Mouse (Mus musculus) mouse trophoblast stem cell (cell line): Measurements from ENCODE around the gene Ppcdc.

Experiments used
- in situ Hi-C, 2 experiments: fragments of 300-500 bp; cut with MseI, MboI; formaldehyde crosslinking; loops; 2 replicates in 1 of 2; 3 replicates in 1 of 2; pipeline ENCODE4 v1.15.1; 2025

Gene Ppcdc

DNA sequence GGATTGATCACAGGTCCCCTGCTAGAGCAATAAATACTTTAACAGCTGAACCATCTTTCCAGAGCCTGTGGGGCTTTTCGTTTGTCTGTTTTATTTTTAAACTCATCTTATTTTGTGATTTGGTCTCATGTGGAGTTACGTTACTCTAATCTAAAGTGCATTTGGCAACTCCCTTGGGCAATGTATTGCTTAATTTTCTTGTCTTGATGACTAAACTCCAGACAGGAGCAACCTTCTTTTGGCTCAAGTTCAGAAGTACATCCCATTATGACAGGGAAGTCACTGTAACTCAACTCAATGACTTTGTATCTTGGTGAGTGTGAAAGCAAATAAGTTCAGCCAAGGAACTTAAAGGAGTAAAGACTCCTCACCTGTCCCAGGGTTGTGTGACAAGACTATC, 55.3 kb downstream of the Ppcdc start:
- in situ Hi-C loops: no loop called here

DNA sequence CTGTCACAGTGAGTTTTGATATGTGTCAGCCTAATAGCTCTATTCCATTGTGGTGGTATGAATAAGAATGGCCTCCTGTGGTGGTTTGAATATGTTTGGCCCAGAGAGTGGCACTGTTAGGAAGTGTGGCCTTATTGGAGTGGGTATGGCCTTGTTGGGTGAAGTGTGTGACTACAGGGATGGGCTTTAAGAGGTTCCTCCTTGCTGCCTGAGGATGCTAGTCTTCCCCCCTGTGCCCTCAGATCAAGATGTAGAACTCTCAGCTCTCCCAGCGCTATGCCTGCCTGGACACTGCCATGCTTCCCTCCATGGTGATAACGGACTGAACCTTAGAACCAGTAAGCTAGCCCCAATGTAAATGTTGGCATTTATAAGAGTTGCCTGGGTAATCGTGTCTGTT, 78.9 kb downstream of the Ppcdc start:
- in situ Hi-C loops: no loop called here

DNA sequence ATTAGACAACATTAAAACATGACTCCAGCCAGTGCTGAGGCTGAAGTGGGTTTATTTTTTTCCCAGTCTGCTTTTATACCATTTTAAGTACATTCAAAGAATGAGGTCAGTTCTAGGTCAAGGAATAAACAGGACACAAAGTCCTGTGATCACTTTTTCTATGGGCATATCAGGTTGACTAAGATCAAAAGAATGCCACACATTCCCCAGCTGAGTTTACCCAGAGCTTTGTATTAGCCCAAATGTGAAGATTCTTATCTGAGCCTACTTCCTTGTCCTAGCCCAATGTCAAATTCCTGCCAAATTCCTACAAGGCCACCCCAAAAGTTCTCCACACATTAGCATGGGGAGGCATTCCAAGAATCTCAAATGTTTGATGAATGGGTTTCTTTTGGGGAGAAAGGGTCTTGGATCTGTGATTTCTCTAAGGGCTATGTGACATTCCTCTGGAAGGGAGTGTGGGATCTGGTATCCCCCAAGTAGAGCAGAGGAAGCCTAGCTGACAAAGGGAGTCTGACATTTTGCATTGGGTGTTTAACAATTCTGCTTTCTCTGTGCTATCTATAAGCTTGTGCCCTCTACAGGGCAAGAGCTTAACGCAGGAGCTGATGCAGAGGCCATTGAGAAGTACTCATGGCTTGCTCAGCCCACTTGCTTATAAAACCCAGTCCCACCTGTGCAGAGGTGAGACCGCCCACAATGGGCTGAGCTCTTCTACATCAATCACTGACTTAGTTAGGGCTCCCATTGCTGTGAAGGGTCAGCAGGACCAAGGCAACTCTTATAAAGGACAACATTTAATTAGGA, 85.3 kb downstream of the Ppcdc start:
- in situ Hi-C loops: loop anchor here in 1 of 2 experiments (10.0 kb wide), 1 partner anchor 80 kb away; no protein-coding TSS in a partner anchor

DNA sequence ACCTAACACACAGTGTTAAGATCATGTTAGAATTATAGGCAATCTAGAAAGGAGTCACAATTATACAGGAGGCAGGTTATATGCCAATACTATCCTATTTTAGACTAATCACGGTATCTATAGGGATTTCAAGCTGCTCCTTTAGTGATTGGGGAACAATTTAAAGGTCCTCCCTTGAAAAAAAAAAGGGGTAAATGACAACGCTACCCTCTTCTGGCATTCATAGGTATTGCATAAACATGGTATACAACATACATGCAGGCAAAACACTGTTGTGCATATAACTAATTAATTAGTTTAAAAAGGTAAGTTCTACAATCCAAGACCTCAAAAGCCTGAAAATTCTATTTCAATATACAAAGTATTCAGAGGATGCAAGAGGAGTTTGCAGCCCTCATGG, 88.6 kb downstream of the Ppcdc start:
- in situ Hi-C loops: loop anchor here in 1 of 2 experiments (10.0 kb wide), 1 partner anchor 84 kb away; no protein-coding TSS in a partner anchor

DNA sequence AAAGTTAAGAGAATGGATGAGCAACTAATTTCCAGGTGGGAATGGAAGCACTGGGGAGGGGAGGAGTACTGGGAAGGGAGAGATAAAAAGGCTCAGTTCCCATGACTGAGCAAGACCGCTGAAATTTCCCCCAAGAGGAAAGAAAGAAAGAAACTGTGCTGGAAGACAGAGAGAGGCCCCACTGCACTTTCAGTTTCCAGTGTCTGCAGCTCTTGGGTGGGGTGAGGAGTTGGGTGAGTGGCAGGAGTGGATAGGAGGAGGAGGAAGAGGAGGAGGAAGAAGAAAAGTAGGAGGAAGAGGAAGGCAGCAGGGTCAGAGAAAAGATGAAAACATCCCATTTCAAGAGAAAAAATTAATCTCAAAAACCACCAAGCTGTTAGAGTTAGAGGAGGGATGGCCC, 94.0 kb downstream of the Ppcdc start:
- in situ Hi-C loops: no loop called here

DNA sequence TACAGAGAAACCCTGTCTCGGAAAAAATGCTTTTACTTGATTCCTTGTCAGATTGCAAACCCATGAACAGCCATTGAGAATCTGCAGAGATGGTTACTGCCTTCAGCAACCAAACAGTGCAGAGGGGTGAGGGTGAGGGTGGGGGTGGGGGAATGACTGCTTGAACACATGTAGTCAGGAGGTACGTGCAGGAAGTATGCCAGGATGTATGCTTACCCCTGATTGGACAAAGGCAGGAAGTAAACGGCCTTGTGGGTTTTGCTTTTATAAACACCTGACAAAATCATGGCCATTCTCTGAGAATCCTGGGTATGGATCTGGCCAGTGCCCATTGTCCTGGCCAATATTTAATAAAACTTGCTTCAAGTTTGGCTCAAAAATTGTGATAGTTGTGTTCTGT, 96.2 kb downstream of the Ppcdc start:
- in situ Hi-C loops: no loop called here

DNA sequence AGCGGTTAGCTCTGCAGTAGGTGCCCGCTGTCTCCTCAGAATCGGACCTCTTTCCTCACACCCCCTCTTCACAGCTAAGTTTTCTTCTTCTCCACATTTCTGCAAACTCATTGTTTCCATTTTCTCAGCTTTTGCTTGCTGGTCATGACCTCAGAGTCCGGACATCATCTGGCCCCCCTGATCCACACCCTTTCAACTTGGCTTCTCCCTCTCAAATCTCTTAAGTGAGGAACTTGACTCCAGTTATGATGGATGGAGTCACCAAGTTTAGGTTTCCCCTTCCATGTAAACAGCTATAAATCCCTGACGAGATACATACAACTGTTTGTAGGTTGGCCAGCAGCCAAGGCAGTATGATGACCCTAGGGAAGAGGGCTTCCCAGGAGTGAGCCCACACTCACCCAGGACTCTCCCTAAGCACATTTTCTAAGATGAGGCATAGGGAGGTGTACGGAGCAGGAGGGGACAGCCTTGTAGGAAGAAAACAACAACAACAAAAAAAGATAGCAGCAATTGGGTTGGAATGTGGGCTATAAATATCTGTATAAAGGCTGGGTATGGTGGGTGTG, 96.9 kb downstream of the Ppcdc start:
- in situ Hi-C loops: no loop called here

DNA sequence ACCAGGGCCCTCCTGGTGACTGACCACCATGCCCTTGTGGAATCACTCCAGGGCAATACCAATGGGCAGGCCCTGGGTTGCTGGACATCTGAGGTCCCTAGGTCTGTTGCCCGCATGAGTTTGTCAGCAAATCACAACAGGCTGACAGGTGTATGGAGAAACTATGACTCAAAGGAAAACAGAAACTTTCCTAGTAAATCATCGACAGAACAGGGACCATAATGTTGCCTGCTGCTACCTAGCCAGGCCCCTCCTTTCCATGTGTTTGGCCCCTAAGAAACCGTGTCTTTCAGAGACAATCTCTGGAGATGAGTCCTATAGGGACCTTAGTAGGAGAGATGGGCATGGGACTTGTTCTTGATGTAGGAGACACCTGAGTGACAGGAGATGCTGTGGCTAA, 97.7 kb downstream of the Ppcdc start:
- in situ Hi-C loops: no loop called here

DNA sequence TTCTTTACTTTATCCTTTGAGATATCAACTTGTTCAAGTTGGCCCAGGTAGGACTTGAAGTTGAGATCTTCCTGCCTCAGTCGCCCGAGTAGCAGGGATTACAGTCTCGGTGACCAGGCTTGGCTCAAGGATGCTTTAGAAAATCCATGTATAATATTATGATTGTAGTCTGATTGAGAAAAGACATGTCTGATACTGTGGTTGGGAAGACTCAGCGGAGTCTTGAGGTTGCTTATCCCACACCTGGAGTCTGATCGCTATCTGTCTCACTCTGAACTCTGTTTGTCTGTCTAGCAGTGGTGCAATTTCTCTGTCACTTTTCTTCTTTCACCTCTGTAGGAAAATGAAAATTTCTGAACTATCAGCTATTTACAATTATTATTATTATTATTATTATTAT, 99.6 kb downstream of the Ppcdc start:
- in situ Hi-C loops: no loop called here

DNA sequence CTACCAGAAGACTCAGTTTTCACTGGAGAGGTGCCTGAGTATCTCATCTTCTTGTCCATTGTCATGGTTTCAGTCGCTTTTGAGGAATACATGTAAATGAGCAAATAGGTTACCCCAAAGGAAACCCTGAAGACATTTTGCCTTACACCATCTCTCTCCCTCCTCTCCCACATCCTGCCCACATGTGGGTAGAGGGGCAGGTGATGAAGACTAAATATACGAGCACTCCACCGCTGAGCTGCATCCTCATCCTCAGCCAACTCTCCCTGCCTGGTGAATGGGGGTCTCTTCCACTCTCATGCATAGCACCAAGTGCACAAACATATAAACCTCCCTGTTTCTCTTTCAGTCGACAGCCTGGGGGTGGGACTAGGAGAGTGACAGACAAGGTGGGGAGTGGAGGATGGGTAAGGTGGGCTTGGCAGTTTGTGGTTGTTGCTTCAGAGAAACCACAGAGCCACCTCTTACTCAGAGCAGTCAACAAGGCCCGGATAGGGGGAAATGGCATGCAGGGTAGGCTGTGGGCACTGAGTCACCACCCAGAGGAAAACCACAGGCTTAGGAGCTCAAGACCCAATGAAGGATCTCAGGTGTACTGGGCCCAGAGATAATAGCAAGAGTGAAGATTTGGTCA, 100.2 kb downstream of the Ppcdc start:
- in situ Hi-C loops: no loop called here

DNA sequence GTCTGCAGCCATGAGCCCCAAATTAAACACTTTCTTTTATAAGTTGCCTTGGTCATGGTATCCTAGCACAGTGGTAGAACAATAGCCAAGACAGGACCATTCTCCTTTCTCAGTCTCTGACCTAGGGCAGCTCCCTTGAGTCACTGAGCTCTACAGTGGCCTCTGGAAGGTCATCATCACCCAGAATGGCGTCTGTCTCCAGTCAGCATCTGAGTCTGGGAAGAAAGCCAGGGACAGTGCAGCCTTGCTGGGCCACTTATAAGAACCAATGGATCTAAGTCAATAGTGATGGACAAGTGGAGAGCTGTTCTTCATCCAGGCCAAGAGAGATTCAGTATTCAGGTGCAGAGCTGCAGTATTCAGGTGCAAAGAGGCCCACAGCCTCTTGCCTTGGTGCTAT, 101.2 kb downstream of the Ppcdc start:
- in situ Hi-C loops: no loop called here
